ENCODE assay signal across 17 mouse cellular contexts in the genomic region with DNA sequence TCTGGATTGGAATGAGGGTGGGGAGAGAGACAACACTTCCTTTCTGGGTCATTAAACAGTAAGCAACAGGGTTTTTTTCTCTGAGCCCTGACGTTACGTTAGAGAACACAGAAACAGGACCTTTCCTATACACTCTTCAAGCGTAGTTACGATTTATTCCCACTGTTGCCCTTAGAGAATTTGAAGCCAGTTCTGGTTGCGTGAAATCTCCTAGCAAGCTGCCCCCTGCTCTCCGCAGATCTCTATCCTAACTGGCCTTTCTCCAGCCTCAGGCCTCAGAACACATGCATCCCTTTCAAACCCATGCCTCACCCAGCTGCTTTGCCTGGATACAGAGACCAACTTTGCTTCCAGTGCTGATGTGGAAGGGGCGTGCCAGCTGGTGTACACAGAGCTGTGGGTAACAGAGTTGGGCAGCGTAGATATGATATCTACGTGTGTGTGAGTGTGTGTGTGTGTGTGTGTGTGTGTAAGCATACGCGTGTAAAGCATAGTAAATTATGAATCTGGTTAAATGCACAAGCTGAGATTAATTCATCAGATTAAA. TPM values are rescaled to one million over a fixed set of nuclear protein-coding genes. Genes with fewer than 3 reads are reported as not detected.
DNase-seq lines count a peak whose midpoint lies in the region; ATAC-seq and TF ChIP-seq lines count a peak whose summit lies in the region.
"Had no signal": no experiment of that assay in that cellular context is flagged by ENCODE, and none has a peak within 500 bp of the region (broad histone marks: within the 10 kb centered on the region; RNA-seq: fewer than 3 reads in every experiment).

No protein-coding gene starts in this region.

- no peaks in the 10 kb centered on the region for H3K36me3 ChIP-seq in forebrain, embryonic 11.5 days (ENCODE audit: control insufficient read depth, insufficient read depth, low read length)
- H3K36me3 ChIP-seq in forebrain, embryonic 16.5 days (ENCODE audit: control insufficient read depth, insufficient read depth): no peaks in the 10 kb centered on the region
- no peaks in the 10 kb centered on the region for H3K36me3 ChIP-seq in ES-Bruce4 (ENCODE audit: control insufficient read depth, insufficient read depth, low read length, poor library complexity, severe bottlenecking)
- H3K36me3 ChIP-seq: midbrain, embryonic 12.5 days had no signal

- intact Hi-C loops in left cerebral cortex, postnatal 4 days (cut with DNase I): no loop called here

- H3K27me3 ChIP-seq in forebrain, embryonic 11.5 days (ENCODE audit: control insufficient read depth, insufficient read depth, low read length): no peaks in the 10 kb centered on the region
- no peaks in the 10 kb centered on the region for H3K27me3 ChIP-seq in forebrain, embryonic 16.5 days (replicated peaks; ENCODE audit: control insufficient read depth, insufficient read depth, low read length)
- no peaks in the 10 kb centered on the region for H3K27me3 ChIP-seq in ES-Bruce4 (ENCODE audit: control insufficient read depth, insufficient read depth, low read length, poor library complexity, severe bottlenecking)
- H3K27me3 ChIP-seq: CH12.LX had no signal

- H3K4me3 ChIP-seq in forebrain, embryonic 11.5 days (ENCODE audit: low read depth, low read length): no peak overlapping the region
- H3K4me3 ChIP-seq in forebrain, embryonic 16.5 days (replicated peaks; ENCODE audit: low read length): no peak overlapping the region
- no peak overlapping the region for H3K4me3 ChIP-seq in ES-Bruce4 (ENCODE audit: low read depth, low read length)
- H3K4me3 ChIP-seq: midbrain, embryonic 12.5 days had no signal

- no peak overlapping the region for H3K27ac ChIP-seq in forebrain, embryonic 11.5 days (ENCODE audit: low read depth, low read length)
- no peak overlapping the region for H3K27ac ChIP-seq in forebrain, embryonic 16.5 days (ENCODE audit: low read length)
- peak overlapping the region; percentile 36 for H3K27ac ChIP-seq in ES-Bruce4 (ENCODE audit: insufficient read depth, low read length)
- H3K27ac ChIP-seq: midbrain, embryonic 12.5 days had no signal

- H3K4me2 ChIP-seq in forebrain, embryonic 11.5 days (ENCODE audit: low read depth, low read length, severe bottlenecking): no peak overlapping the region
- no peak overlapping the region for H3K4me2 ChIP-seq in forebrain, embryonic 16.5 days (ENCODE audit: low read length)
- H3K4me2 ChIP-seq: midbrain, embryonic 12.5 days had no signal

- no peaks in the 10 kb centered on the region for H3K9me3 ChIP-seq in forebrain, embryonic 11.5 days (ENCODE audit: control insufficient read depth, low read length)
- H3K9me3 ChIP-seq in forebrain, embryonic 16.5 days (ENCODE audit: control insufficient read depth, low read length): no peaks in the 10 kb centered on the region
- no peaks in the 10 kb centered on the region for H3K9me3 ChIP-seq in ES-Bruce4 (replicated peaks; ENCODE audit: control insufficient read depth, insufficient read depth, low read length, poor library complexity, severe bottlenecking)
- H3K9me3 ChIP-seq: midbrain, embryonic 12.5 days had no signal

- no peak overlapping the region for H3K9ac ChIP-seq in forebrain, embryonic 11.5 days (ENCODE audit: low read length)
- H3K9ac ChIP-seq in forebrain, embryonic 16.5 days (replicated peaks; ENCODE audit: low read depth, low read length): no peak overlapping the region
- no peak overlapping the region for H3K9ac ChIP-seq in ES-Bruce4 (ENCODE audit: low read depth, poor library complexity, severe bottlenecking)
- H3K9ac ChIP-seq: midbrain, embryonic 12.5 days had no signal

- H3K4me1 ChIP-seq in forebrain, embryonic 11.5 days (replicated peaks; ENCODE audit: control insufficient read depth, insufficient read depth, low read length): peaks cover 6% of the 10 kb centered on the region; the same call in 1 of the 2 replicates
- peaks cover 8% of the 10 kb centered on the region; the same call in 1 of the 2 replicates for H3K4me1 ChIP-seq in forebrain, embryonic 16.5 days (replicated peaks; ENCODE audit: control insufficient read depth, insufficient read depth, low read length)
- H3K4me1 ChIP-seq in ES-Bruce4 (ENCODE audit: control insufficient read depth, insufficient read depth, low read length): peaks cover 5% of the 10 kb centered on the region

- TF ChIP-seq EP300 in ES-Bruce4 (IDR thresholded peaks at IDR 0.05; ENCODE audit: insufficient read depth, low read depth, low read length): no peak

- ATAC-seq in forebrain, embryonic 11.5 days (replicated peaks; ENCODE audit: low FRiP score): no peak
- no peak for ATAC-seq in forebrain, embryonic 16.5 days
- peak; percentile 26; the same call in 1 of the 2 replicates for ATAC-seq in megakaryocyte progenitor cell, adult 5-6 weeks (replicated peaks; ENCODE audit: poor library complexity)

- 62% methylated on average over 11 of the region's 11 CpGs for WGBS in forebrain, embryonic 11.5 days
- WGBS in forebrain, embryonic 16.5 days: 56% methylated on average over 11 of the region's 11 CpGs

- TF ChIP-seq POLR2A in ES-Bruce4 (IDR thresholded peaks at IDR 0.05; ENCODE audit: insufficient read depth, low read length): no peak

- no peak for TF ChIP-seq CTCF in ES-Bruce4 (IDR thresholded peaks at IDR 0.05; ENCODE audit: low read depth, low read length)

- DNase-seq in forebrain, embryonic 11.5 days (ENCODE audit: low spot score): peak; percentile 52
- DNase-seq in left cerebral cortex, postnatal 4 days: peak; percentile 3
- no peak for DNase-seq in left cerebral cortex, adult 9 months (ENCODE audit: low spot score in 2 of 2)
- DNase-seq in urinary bladder, postnatal 25 days (ENCODE audit: low spot score): no peak
- DNase-seq: adrenal gland, adult 8-10 months; cerebellum, adult 11 months; cerebellum, postnatal 25 days; gastrocnemius, postnatal 25 days; heart, postnatal 10 days; kidney, adult 2 months; kidney, postnatal 36 days; right cerebral cortex, postnatal 14 days had no signal

RNA-seq across cellular contexts. Expression of a gene that starts 38.2 kb away (rescaled TPM):
- polyA plus RNA-seq in forebrain, embryonic 11.5 days (2014; fragmentation: Nextera tagmentation; extraction: Ambion mirVana): 76.3 and 78.8 TPM in 2 replicates
- polyA plus RNA-seq in forebrain, embryonic 16.5 days (2015; fragmentation: Nextera tagmentation; extraction: Ambion mirVana): 156 and 201 TPM in 2 replicates
- total RNA-seq in left cerebral cortex, postnatal 4 days (2021): 1,000 to 10,000 TPM in 1 of 2 experiments, 100 to 1,000 TPM in 1; 971 to 1,020 TPM
- 29.9 and 31.4 TPM in 2 replicates for polyA plus RNA-seq in ES-Bruce4 (2011; ENCODE audit: insufficient read depth, insufficient read length, low read depth, missing spikeins)
- not detected in 2 replicates for total RNA-seq in megakaryocyte progenitor cell, adult 5-6 weeks (2015)
- 0.50 TPM in 1 of 2 replicates, not detected in the other for total RNA-seq in megakaryocyte progenitor cell, adult 5-6 weeks (2017)

Comparison
In these comparisons a context has a peak if more than half of its experiments do, and no peak if none do; other contexts are left out.
1. DNase-seq: peak in forebrain, embryonic 11.5 days (single experiment) and left cerebral cortex, postnatal 4 days (single experiment); none in left cerebral cortex, adult 9 months (0 of 2) and urinary bladder, postnatal 25 days (single experiment).